ENCODE assay signal across 8 mouse cellular contexts in genomic region chr6:28262198-28262621, GRCm38 (mm10).
DNase-seq lines count a peak whose midpoint lies in the region; ATAC-seq and TF ChIP-seq lines count a peak whose summit lies in the region.

No protein-coding gene starts in this region.

- no peaks in the 10 kb centered on the region for H3K9me3 ChIP-seq in E14TG2a.4 (ENCODE audit: low read length)
- H3K9me3 ChIP-seq in forebrain, embryonic 11.5 days (ENCODE audit: control insufficient read depth, low read length) = no peaks in the 10 kb centered on the region
- no peaks in the 10 kb centered on the region for H3K9me3 ChIP-seq in limb, embryonic 13.5 days

- peak overlapping the region; percentile 80 for H3K9ac ChIP-seq in forebrain, embryonic 11.5 days (ENCODE audit: low read length)
- peak overlapping the region; percentile 86 for H3K9ac ChIP-seq in limb, embryonic 13.5 days

- H3K27ac ChIP-seq in forebrain, embryonic 11.5 days (ENCODE audit: low read depth, low read length) = peak overlapping the region; percentile 76; the same call in 1 of the 2 replicates
- peak overlapping the region; percentile 78 for H3K27ac ChIP-seq in limb, embryonic 13.5 days

- TF ChIP-seq CTCF in E14TG2a.4 (conservative IDR thresholded peaks at IDR 0.05; ENCODE audit: low read length) = no peak

- intact Hi-C loops in gastrocnemius, postnatal 36 days (cut with DNase I) = loop anchor here (5.0 kb wide), 2 partner anchors 160 to 215 kb away; partner anchors contain the start of genes Arf5 and Snd1

- no peaks in the 10 kb centered on the region for H3K36me3 ChIP-seq in E14TG2a.4 (ENCODE audit: insufficient read depth, low read length)
- no peaks in the 10 kb centered on the region for H3K36me3 ChIP-seq in forebrain, embryonic 11.5 days (ENCODE audit: control insufficient read depth, insufficient read depth, low read length)
- H3K36me3 ChIP-seq in limb, embryonic 13.5 days = peaks cover 8% of the 10 kb centered on the region; the same call in 1 of the 2 replicates

- peak overlapping the region; percentile 84 for H3K4me2 ChIP-seq in forebrain, embryonic 11.5 days (ENCODE audit: low read depth, low read length, severe bottlenecking)
- peak overlapping the region; percentile 95 for H3K4me2 ChIP-seq in limb, embryonic 13.5 days (replicated peaks)

- H3K4me1 ChIP-seq in E14TG2a.4 (replicated peaks; ENCODE audit: low read depth, low read length) = peaks cover 14% of the 10 kb centered on the region; the same call in 1 of the 2 replicates
- H3K4me1 ChIP-seq in forebrain, embryonic 11.5 days (replicated peaks; ENCODE audit: control insufficient read depth, insufficient read depth, low read length) = 0 out of 2 replicates have a peak, but pooled peaks cover 2% of the 10 kb centered on the region
- H3K4me1 ChIP-seq in limb, embryonic 13.5 days = peaks cover 7% of the 10 kb centered on the region

- peaks cover 42% of the 10 kb centered on the region for H3K27me3 ChIP-seq in E14TG2a.4 (ENCODE audit: insufficient read depth, low read length)
- H3K27me3 ChIP-seq in forebrain, embryonic 11.5 days (ENCODE audit: control insufficient read depth, insufficient read depth, low read length) = peaks cover 4% of the 10 kb centered on the region; the same call in 1 of the 2 replicates
- H3K27me3 ChIP-seq in limb, embryonic 13.5 days = 0 out of 2 replicates have a peak, but pooled peaks cover 4% of the 10 kb centered on the region

- no peak for ATAC-seq in forebrain, embryonic 11.5 days (replicated peaks; ENCODE audit: low FRiP score)
- peak; percentile 74 for ATAC-seq in limb, embryonic 13.5 days (ENCODE audit: low FRiP score, low read depth)
- peak; percentile 36; the same call in 1 of the 2 replicates for ATAC-seq in neutrophil, adult 5-6 weeks (ENCODE audit: extremely low read depth, insufficient number of reproducible peaks, low FRiP score, poor library complexity, severe bottlenecking)

- under 1% methylated on average over 28 of the region's 29 CpGs for WGBS in forebrain, embryonic 11.5 days
- under 1% methylated on average over 29 of the region's 29 CpGs for WGBS in limb, embryonic 13.5 days

- peak overlapping the region; percentile 85 for H3K4me3 ChIP-seq in E14TG2a.4 (replicated peaks; ENCODE audit: low read length)
- peak overlapping the region; percentile 87 for H3K4me3 ChIP-seq in forebrain, embryonic 11.5 days (ENCODE audit: low read depth, low read length)
- peak overlapping the region; percentile 84 for H3K4me3 ChIP-seq in limb, embryonic 13.5 days

- DNase-seq in gastrocnemius, adult 18-20 months (ENCODE audit: low spot score) = peak; percentile 37
- no peak for DNase-seq in gastrocnemius, postnatal 36 days
- no peak for DNase-seq in forebrain, embryonic 11.5 days (ENCODE audit: low spot score)
- DNase-seq in gastrocnemius, adult 8-10 months (ENCODE audit: low spot score in 2 of 2) = no peak
- DNase-seq in adrenal gland, adult (ENCODE audit: inconsistent age in 2 of 2, low spot score in 1 of 2) = no peak
